Mouse (Mus musculus) NIH3T3 (cell line): Measurements from ENCODE around the gene Smim24.

Experiments used
- DNase-seq: peaks from one replicate; pipeline ENCODE4 v3.0.0-alpha.2; 2012; ENCODE audit warnings: low read depth

The Smim24 gene

GRCm38 (mm10) chr10:81365672-81366476 lies 27.0 kb upstream of the Smim24 start, which contains the start of gene 4930404N11Rik:
Gene 4930404N11Rik (minus strand): TSS chr10:81365816.
- DNase-seq: peak; percentile 15

- no peak for DNase-seq
Observed at GRCm38 (mm10) chr10:81366477-81367206, 26.2 kb upstream of the Smim24 start.

GRCm38 (mm10) chr10:81367207-81367495 lies 25.7 kb upstream of the Smim24 start:
- DNase-seq: no peak

- no peak for DNase-seq
Observed at GRCm38 (mm10) chr10:81375322-81375721, 17.5 kb upstream of the Smim24 start.

GRCm38 (mm10) chr10:81376561-81377361 lies 16.1 kb upstream of the Smim24 start:
- DNase-seq: peak; percentile 48

GRCm38 (mm10) chr10:81377362-81377664 lies 15.5 kb upstream of the Smim24 start:
- no peak for DNase-seq

- peak; percentile 33 for DNase-seq
Observed at GRCm38 (mm10) chr10:81377793-81378552, 14.9 kb upstream of the Smim24 start, which contains the start of gene Fzr1. Gene Fzr1 (minus strand): TSS chr10:81378516.

GRCm38 (mm10) chr10:81378553-81379182 lies 14.2 kb upstream of the Smim24 start:
- peak; percentile 100 for DNase-seq

- DNase-seq: no peak
Observed at GRCm38 (mm10) chr10:81379183-81379553, 13.7 kb upstream of the Smim24 start.

- DNase-seq: no peak
Observed at GRCm38 (mm10) chr10:81379809-81380378, 13.0 kb upstream of the Smim24 start.

- peak; percentile 59 for DNase-seq
Observed at GRCm38 (mm10) chr10:81382039-81382438, 10.8 kb upstream of the Smim24 start.

- DNase-seq: peak; percentile 100
Observed at GRCm38 (mm10) chr10:81383802-81384604, 8.8 kb upstream of the Smim24 start, which contains the start of the genes Dohh and Gm48551. Gene Dohh (plus strand): TSS chr10:81384428. Gene Gm48551 (plus strand): TSS chr10:81384466.

- DNase-seq: peak; percentile 78
Observed at GRCm38 (mm10) chr10:81384605-81384982, 8.3 kb upstream of the Smim24 start.

GRCm38 (mm10) chr10:81385603-81386306 lies 7.1 kb upstream of the Smim24 start:
- no peak for DNase-seq

- DNase-seq: no peak
Observed at GRCm38 (mm10) chr10:81387716-81388115, 5.1 kb upstream of the Smim24 start.

GRCm38 (mm10) chr10:81388505-81389055 lies 4.3 kb upstream of the Smim24 start, which contains the start of gene Gm48552:
Gene Gm48552 (plus strand): TSS chr10:81389005.
- DNase-seq: no peak

- DNase-seq: peak; percentile 48
Observed at GRCm38 (mm10) chr10:81389373-81389772, 3.5 kb upstream of the Smim24 start.

- DNase-seq: peak; percentile 83
Observed at GRCm38 (mm10) chr10:81389801-81390677, 2.8 kb upstream of the Smim24 start.
